Mouse (Mus musculus): ENCODE data around the gene Rpgrip1l. TPM values are rescaled to one million over a fixed set of nuclear protein-coding genes. Genes with fewer than 3 reads are reported as not detected.
A peak's percentile ranks its signal among the peaks of the same experiment; 100 is the strongest.

Gene Rpgrip1l
- polyA plus RNA-seq, 1 experiment from 2014 or later, result 10.6 TPM

GRCm38 (mm10) chr8:91326946-91327345, 13.9 kb upstream of the Rpgrip1l start:
- ATAC-seq (ENCODE audit: low FRiP score), result no peak
- peaks cover 58% of the 10 kb centered on the region for H3K4me1 ChIP-seq (replicated peaks)
- H3K36me3 ChIP-seq, result no peaks in the 10 kb centered on the region
- no peak overlapping the region for H3K4me2 ChIP-seq
- 82% methylated on average over 6 of the region's 6 CpGs for WGBS
- 0 out of 2 replicates have a peak overlapping the region, but pooled peaks have one; percentile 0 for H3K27ac ChIP-seq
- H3K27me3 ChIP-seq, result no peaks in the 10 kb centered on the region
- H3K9me3 ChIP-seq, result no peaks in the 10 kb centered on the region
- H3K4me3 ChIP-seq, result no peak overlapping the region
- no peak overlapping the region for H3K9ac ChIP-seq

GRCm38 (mm10) chr8:91326018-91326417, 13.0 kb upstream of the Rpgrip1l start:
- no peak for ATAC-seq (ENCODE audit: low FRiP score)
- Histone ChIP-seq H3K4me3 (no peak overlapping the region), H3K36me3 (no peaks in the 10 kb centered on the region), H3K9me3 (no peaks in the 10 kb centered on the region), H3K27me3 (no peaks in the 10 kb centered on the region), H3K4me1 (replicated peaks) (peaks cover 49% of the 10 kb centered on the region), H3K4me2 (no peak overlapping the region), H3K9ac (no peak overlapping the region), H3K27ac (no peak overlapping the region)
- 88% methylated on average over 3 of the region's 3 CpGs for WGBS

- Histone ChIP-seq H3K27ac (no peak overlapping the region), H3K4me1 (replicated peaks) (peaks cover 38% of the 10 kb centered on the region), H3K4me3 (no peak overlapping the region), H3K27me3 (no peaks in the 10 kb centered on the region), H3K9me3 (no peaks in the 10 kb centered on the region), H3K36me3 (no peaks in the 10 kb centered on the region), H3K4me2 (no peak overlapping the region), H3K9ac (no peak overlapping the region)
- no peak for ATAC-seq (ENCODE audit: low FRiP score)
- 84% methylated on average over 4 of the region's 4 CpGs for WGBS
Measured at GRCm38 (mm10) chr8:91324916-91325315, 11.9 kb upstream of the Rpgrip1l start.

GRCm38 (mm10) chr8:91324271-91324670, 11.2 kb upstream of the Rpgrip1l start:
- H3K9ac ChIP-seq, result no peak overlapping the region
- 44% methylated on average over 9 of the region's 9 CpGs for WGBS
- no peak overlapping the region for H3K4me3 ChIP-seq
- ATAC-seq (ENCODE audit: low FRiP score), result no peak
- H3K4me2 ChIP-seq, result no peak overlapping the region
- H3K4me1 ChIP-seq (replicated peaks), result peaks cover 31% of the 10 kb centered on the region
- H3K27ac ChIP-seq, result no peak overlapping the region
- no peaks in the 10 kb centered on the region for H3K9me3 ChIP-seq
- H3K27me3 ChIP-seq, result no peaks in the 10 kb centered on the region
- H3K36me3 ChIP-seq, result no peaks in the 10 kb centered on the region

GRCm38 (mm10) chr8:91323511-91323910, 10.4 kb upstream of the Rpgrip1l start:
- no peaks in the 10 kb centered on the region for H3K9me3 ChIP-seq
- H3K27ac ChIP-seq, result no peak overlapping the region
- no peak overlapping the region for H3K4me3 ChIP-seq
- peaks cover 25% of the 10 kb centered on the region for H3K4me1 ChIP-seq (replicated peaks)
- no peaks in the 10 kb centered on the region for H3K36me3 ChIP-seq
- 69% methylated on average over 7 of the region's 7 CpGs for WGBS
- no peak for ATAC-seq (ENCODE audit: low FRiP score)
- no peak overlapping the region for H3K9ac ChIP-seq
- H3K27me3 ChIP-seq, result no peaks in the 10 kb centered on the region
- no peak overlapping the region for H3K4me2 ChIP-seq

GRCm38 (mm10) chr8:91318938-91319729, 6.1 kb upstream of the Rpgrip1l start:
- ATAC-seq (ENCODE audit: low FRiP score), result no peak
- no peak overlapping the region for H3K27ac ChIP-seq
- H3K9me3 ChIP-seq, result no peaks in the 10 kb centered on the region
- H3K4me2 ChIP-seq, result no peak overlapping the region
- no peak overlapping the region for H3K4me3 ChIP-seq
- WGBS, result 87% methylated on average over 7 of the region's 7 CpGs
- no peaks in the 10 kb centered on the region for H3K27me3 ChIP-seq
- H3K36me3 ChIP-seq, result no peaks in the 10 kb centered on the region
- peaks cover 36% of the 10 kb centered on the region for H3K4me1 ChIP-seq (replicated peaks)
- H3K9ac ChIP-seq, result no peak overlapping the region

- Histone ChIP-seq H3K27me3 (no peaks in the 10 kb centered on the region), H3K9ac (no peak overlapping the region), H3K9me3 (no peaks in the 10 kb centered on the region), H3K27ac (no peak overlapping the region), H3K4me1 (replicated peaks) (peaks cover 34% of the 10 kb centered on the region), H3K36me3 (no peaks in the 10 kb centered on the region), H3K4me3 (no peak overlapping the region), H3K4me2 (no peak overlapping the region)
- ATAC-seq (ENCODE audit: low FRiP score), result no peak
- 94% methylated on average over 5 of the region's 5 CpGs for WGBS
Measured at GRCm38 (mm10) chr8:91317567-91318227, 4.6 kb upstream of the Rpgrip1l start.

GRCm38 (mm10) chr8:91312342-91312741, 720 bp downstream of the Rpgrip1l start:
- peak overlapping the region; percentile 69 for H3K4me2 ChIP-seq
- H3K4me1 ChIP-seq (replicated peaks), result peaks cover 38% of the 10 kb centered on the region
- no peaks in the 10 kb centered on the region for H3K36me3 ChIP-seq
- H3K4me3 ChIP-seq, result peak overlapping the region; percentile 71
- no peaks in the 10 kb centered on the region for H3K9me3 ChIP-seq
- no peak overlapping the region for H3K27ac ChIP-seq
- H3K9ac ChIP-seq, result peak overlapping the region; percentile 80
- ATAC-seq (ENCODE audit: low FRiP score), result no peak
- no peaks in the 10 kb centered on the region for H3K27me3 ChIP-seq
- whole genome bisulfite sequencing, result 80% methylated on average over 2 of the region's 2 CpGs

GRCm38 (mm10) chr8:91304481-91305386, 8.3 kb downstream of the Rpgrip1l start:
- 86% methylated on average over 17 of the region's 17 CpGs for WGBS
- no peaks in the 10 kb centered on the region for H3K9me3 ChIP-seq
- H3K9ac ChIP-seq, result no peak overlapping the region
- no peak for ATAC-seq (ENCODE audit: low FRiP score)
- peaks cover 29% of the 10 kb centered on the region for H3K36me3 ChIP-seq
- H3K4me3 ChIP-seq, result no peak overlapping the region
- no peak overlapping the region for H3K4me2 ChIP-seq
- no peak overlapping the region for H3K27ac ChIP-seq
- no peaks in the 10 kb centered on the region for H3K27me3 ChIP-seq
- no peaks in the 10 kb centered on the region for H3K4me1 ChIP-seq (replicated peaks)

GRCm38 (mm10) chr8:91298672-91299071, 14.4 kb downstream of the Rpgrip1l start:
- Histone ChIP-seq H3K4me3 (no peak overlapping the region), H3K36me3 (peaks cover 34% of the 10 kb centered on the region), H3K4me2 (no peak overlapping the region), H3K9ac (no peak overlapping the region), H3K4me1 (replicated peaks) (no peaks in the 10 kb centered on the region), H3K27me3 (no peaks in the 10 kb centered on the region), H3K27ac (no peak overlapping the region), H3K9me3 (no peaks in the 10 kb centered on the region)
- no peak for ATAC-seq (ENCODE audit: low FRiP score)
- 90% methylated on average over 2 of the region's 2 CpGs for WGBS

GRCm38 (mm10) chr8:91295786-91296185, 17.3 kb downstream of the Rpgrip1l start:
- peaks cover 21% of the 10 kb centered on the region for H3K36me3 ChIP-seq
- no peak overlapping the region for H3K9ac ChIP-seq
- H3K27ac ChIP-seq, result no peak overlapping the region
- H3K4me2 ChIP-seq, result no peak overlapping the region
- ATAC-seq (ENCODE audit: low FRiP score), result no peak
- H3K9me3 ChIP-seq, result no peaks in the 10 kb centered on the region
- H3K4me3 ChIP-seq, result no peak overlapping the region
- no peaks in the 10 kb centered on the region for H3K27me3 ChIP-seq
- no peaks in the 10 kb centered on the region for H3K4me1 ChIP-seq (replicated peaks)
- WGBS, result 94% methylated on average over 5 of the region's 5 CpGs

GRCm38 (mm10) chr8:91290576-91290975, 22.5 kb downstream of the Rpgrip1l start:
- no peak for ATAC-seq (ENCODE audit: low FRiP score)
- no peak overlapping the region for H3K9ac ChIP-seq
- no peaks in the 10 kb centered on the region for H3K9me3 ChIP-seq
- no peaks in the 10 kb centered on the region for H3K4me1 ChIP-seq (replicated peaks)
- peaks cover 5% of the 10 kb centered on the region for H3K36me3 ChIP-seq
- H3K4me3 ChIP-seq, result no peak overlapping the region
- 82% methylated on average over 4 of the region's 4 CpGs for WGBS
- H3K4me2 ChIP-seq, result no peak overlapping the region
- no peak overlapping the region for H3K27ac ChIP-seq
- H3K27me3 ChIP-seq, result no peaks in the 10 kb centered on the region
